Mouse (Mus musculus): ENCODE data around the gene Fhod1. TPM values are rescaled to one million over a fixed set of nuclear protein-coding genes. Genes with fewer than 3 reads are reported as not detected.

Fhod1 gene
- polyA plus RNA-seq, 1 experiment from 2014 or later, result 0.49 TPM

GRCm38 (mm10) chr8:105305211-105306145, 42.3 kb downstream of the Fhod1 start, which contains the start of gene Elmo3:
Elmo3 (plus strand) TSS chr8:105305601.
- Histone ChIP-seq H3K4me1 (ENCODE audit: control insufficient read depth, insufficient read depth, low read length) (peaks cover 10% of the 10 kb centered on the region), H3K36me3 (ENCODE audit: control insufficient read depth, insufficient read depth, low read length) (peaks cover 43% of the 10 kb centered on the region), H3K4me2 (ENCODE audit: low read length) (peak within 1 kb of the TSS; percentile 45), H3K4me3 (ENCODE audit: low read depth, low read length) (no peak within 1 kb of the TSS; the same call in 1 of the 2 replicates), H3K9ac (ENCODE audit: low read depth, low read length) (peak within 1 kb of the TSS; percentile 39), H3K27ac (ENCODE audit: low read length) (no peak within 1 kb of the TSS), H3K9me3 (replicated peaks; ENCODE audit: control insufficient read depth, low read length, poor library complexity, severe bottlenecking) (no peaks in the 10 kb centered on the region), H3K27me3 (ENCODE audit: control insufficient read depth, insufficient read depth, low read depth, low read length) (no peaks in the 10 kb centered on the region)
- ATAC-seq, result peak; percentile 49
- 10% methylated on average over 30 of the region's 30 CpGs for WGBS

GRCm38 (mm10) chr8:105304325-105305210, 43.2 kb downstream of the Fhod1 start:
- H3K36me3 ChIP-seq (ENCODE audit: control insufficient read depth, insufficient read depth, low read length), result peaks cover 44% of the 10 kb centered on the region
- H3K9me3 ChIP-seq (replicated peaks; ENCODE audit: control insufficient read depth, low read length, poor library complexity, severe bottlenecking), result no peaks in the 10 kb centered on the region
- H3K9ac ChIP-seq (ENCODE audit: low read depth, low read length), result no peak overlapping the region
- peaks cover 10% of the 10 kb centered on the region for H3K4me1 ChIP-seq (ENCODE audit: control insufficient read depth, insufficient read depth, low read length)
- H3K4me3 ChIP-seq (ENCODE audit: low read depth, low read length), result no peak overlapping the region
- H3K27ac ChIP-seq (ENCODE audit: low read length), result no peak overlapping the region
- no peaks in the 10 kb centered on the region for H3K27me3 ChIP-seq (ENCODE audit: control insufficient read depth, insufficient read depth, low read depth, low read length)
- H3K4me2 ChIP-seq (ENCODE audit: low read length), result no peak overlapping the region
- ATAC-seq, result peak; percentile 8; the same call in 1 of the 2 replicates
- WGBS, result 73% methylated on average over 9 of the region's 9 CpGs

GRCm38 (mm10) chr8:105303874-105304273, 43.9 kb downstream of the Fhod1 start:
- Histone ChIP-seq H3K27ac (ENCODE audit: low read length) (no peak overlapping the region), H3K4me2 (ENCODE audit: low read length) (no peak overlapping the region), H3K9me3 (replicated peaks; ENCODE audit: control insufficient read depth, low read length, poor library complexity, severe bottlenecking) (no peaks in the 10 kb centered on the region), H3K4me1 (ENCODE audit: control insufficient read depth, insufficient read depth, low read length) (peaks cover 16% of the 10 kb centered on the region), H3K36me3 (ENCODE audit: control insufficient read depth, insufficient read depth, low read length) (peaks cover 44% of the 10 kb centered on the region), H3K9ac (ENCODE audit: low read depth, low read length) (no peak overlapping the region), H3K27me3 (ENCODE audit: control insufficient read depth, insufficient read depth, low read depth, low read length) (no peaks in the 10 kb centered on the region), H3K4me3 (ENCODE audit: low read depth, low read length) (no peak overlapping the region)
- 86% methylated on average over 9 of the region's 9 CpGs for WGBS
- no peak for ATAC-seq

GRCm38 (mm10) chr8:105303396-105303795, 44.4 kb downstream of the Fhod1 start:
- H3K4me1 ChIP-seq (ENCODE audit: control insufficient read depth, insufficient read depth, low read length), result peaks cover 21% of the 10 kb centered on the region
- H3K4me3 ChIP-seq (ENCODE audit: low read depth, low read length), result no peak overlapping the region
- H3K4me2 ChIP-seq (ENCODE audit: low read length), result no peak overlapping the region
- peaks cover 43% of the 10 kb centered on the region for H3K36me3 ChIP-seq (ENCODE audit: control insufficient read depth, insufficient read depth, low read length)
- WGBS, result 90% methylated on average over 7 of the region's 8 CpGs
- H3K9me3 ChIP-seq (replicated peaks; ENCODE audit: control insufficient read depth, low read length, poor library complexity, severe bottlenecking), result no peaks in the 10 kb centered on the region
- ATAC-seq, result no peak
- H3K9ac ChIP-seq (ENCODE audit: low read depth, low read length), result no peak overlapping the region
- H3K27me3 ChIP-seq (ENCODE audit: control insufficient read depth, insufficient read depth, low read depth, low read length), result no peaks in the 10 kb centered on the region
- H3K27ac ChIP-seq (ENCODE audit: low read length), result no peak overlapping the region

- 94% methylated on average over 8 of the region's 8 CpGs for WGBS
- H3K36me3 ChIP-seq (ENCODE audit: control insufficient read depth, insufficient read depth, low read length), result peaks cover 26% of the 10 kb centered on the region
Measured at GRCm38 (mm10) chr8:105299962-105300361, 47.8 kb downstream of the Fhod1 start.

GRCm38 (mm10) chr8:105298351-105299252, 49.2 kb downstream of the Fhod1 start:
- H3K9ac ChIP-seq (ENCODE audit: low read depth, low read length), result peak overlapping the region; percentile 88
- peak overlapping the region; percentile 95 for H3K4me2 ChIP-seq (ENCODE audit: low read length)
- no peak for ATAC-seq
- no peaks in the 10 kb centered on the region for H3K27me3 ChIP-seq (ENCODE audit: control insufficient read depth, insufficient read depth, low read depth, low read length)
- H3K36me3 ChIP-seq (ENCODE audit: control insufficient read depth, insufficient read depth, low read length), result peaks cover 17% of the 10 kb centered on the region
- H3K4me3 ChIP-seq (ENCODE audit: low read depth, low read length), result peak overlapping the region; percentile 97
- WGBS, result 65% methylated on average over 18 of the region's 18 CpGs
- no peak overlapping the region for H3K27ac ChIP-seq (ENCODE audit: low read length)
- H3K4me1 ChIP-seq (ENCODE audit: control insufficient read depth, insufficient read depth, low read length), result peaks cover 23% of the 10 kb centered on the region
- H3K9me3 ChIP-seq (replicated peaks; ENCODE audit: control insufficient read depth, low read length, poor library complexity, severe bottlenecking), result no peaks in the 10 kb centered on the region

More at GRCm38 (mm10) chr8:105299962-105300361, 47.8 kb downstream of the Fhod1 start:
- no peak overlapping the region for H3K4me2 ChIP-seq (ENCODE audit: low read length)
- no peak overlapping the region for H3K4me3 ChIP-seq (ENCODE audit: low read depth, low read length)
- H3K27ac ChIP-seq (ENCODE audit: low read length), result no peak overlapping the region
- H3K9me3 ChIP-seq (replicated peaks; ENCODE audit: control insufficient read depth, low read length, poor library complexity, severe bottlenecking), result no peaks in the 10 kb centered on the region
- ATAC-seq, result no peak
- peaks cover 23% of the 10 kb centered on the region for H3K4me1 ChIP-seq (ENCODE audit: control insufficient read depth, insufficient read depth, low read length)
- H3K27me3 ChIP-seq (ENCODE audit: control insufficient read depth, insufficient read depth, low read depth, low read length), result no peaks in the 10 kb centered on the region
- no peak overlapping the region for H3K9ac ChIP-seq (ENCODE audit: low read depth, low read length)

GRCm38 (mm10) chr8:105297511-105298192, 50.1 kb downstream of the Fhod1 start, which contains the start of gene E2f4:
E2f4 (plus strand) TSS chr8:105297663.
- Histone ChIP-seq H3K9ac (ENCODE audit: low read depth, low read length) (peak within 1 kb of the TSS; percentile 88), H3K9me3 (replicated peaks; ENCODE audit: control insufficient read depth, low read length, poor library complexity, severe bottlenecking) (no peaks in the 10 kb centered on the region), H3K4me3 (ENCODE audit: low read depth, low read length) (peak within 1 kb of the TSS; percentile 97), H3K36me3 (ENCODE audit: control insufficient read depth, insufficient read depth, low read length) (peaks cover 15% of the 10 kb centered on the region), H3K27me3 (ENCODE audit: control insufficient read depth, insufficient read depth, low read depth, low read length) (no peaks in the 10 kb centered on the region), H3K4me2 (ENCODE audit: low read length) (peak within 1 kb of the TSS; percentile 95), H3K4me1 (ENCODE audit: control insufficient read depth, insufficient read depth, low read length) (peaks cover 23% of the 10 kb centered on the region), H3K27ac (ENCODE audit: low read length) (peak within 1 kb of the TSS; percentile 65)
- WGBS, result under 1% methylated on average over 58 of the region's 58 CpGs
- peak; percentile 89 for ATAC-seq
